Mouse (Mus musculus) intestine, embryonic 14.5 days (tissue): ENCODE measurements at regions not wholly inside any gene's neighbourhood (a gene's known extent, or its start where the extent isn't known, plus 50 kb on each side); places are given as distances from the start of the nearest gene placed in this dataset.

Experiments used
- ATAC-seq: fragments of 200-750 bp; cut with Nextera tagmentation; replicated peaks from 2 replicates; pipeline ENCODE4 v1.8.0; 2017; ENCODE audit warnings: low read depth, moderate number of reproducible peaks, moderate TSS enrichment, moderate library complexity; ENCODE audit not compliant: low FRiP score, low TSS enrichment
- DNase-seq: peaks from one replicate; pipeline ENCODE4 v3.0.0-alpha.2; 2018; ENCODE audit warnings: low spot score
- H3K27ac ChIP-seq: fragments of 300-500 bp; sonication (generic); 2 replicates; pipeline ENCODE4 v1.5.1; 2014; ENCODE audit warnings: low read depth, mild to moderate bottlenecking, control low read depth
- H3K27me3 ChIP-seq: fragments of 300-500 bp; sonication (generic); replicated peaks from 2 replicates; pipeline ENCODE4 v1.6.1; 2014; ENCODE audit warnings: low read length, control low read depth; ENCODE audit not compliant: control insufficient read depth, insufficient read depth
- H3K36me3 ChIP-seq: fragments of 300-500 bp; sonication (generic); 2 replicates; pipeline ENCODE4 v1.6.1; 2014; ENCODE audit warnings: low read length, control low read depth; ENCODE audit not compliant: control insufficient read depth, insufficient read depth
- H3K4me1 ChIP-seq: fragments of 300-500 bp; sonication (generic); replicated peaks from 2 replicates; pipeline ENCODE4 v1.6.1; 2014; ENCODE audit warnings: low read length, control low read depth, mixed read lengths; ENCODE audit not compliant: control insufficient read depth, insufficient read depth
- H3K4me2 ChIP-seq: fragments of 300-500 bp; sonication (generic); 2 replicates; pipeline ENCODE4 v1.6.1; 2014; ENCODE audit warnings: low read length
- H3K4me3 ChIP-seq: fragments of 300-500 bp; sonication (generic); 2 replicates; pipeline ENCODE4 v1.5.1; 2014; ENCODE audit warnings: low read depth, low read length, control low read depth, mixed read lengths
- H3K9ac ChIP-seq: fragments of 300-500 bp; sonication (generic); 2 replicates; pipeline ENCODE4 v1.6.1; 2014; ENCODE audit warnings: mild to moderate bottlenecking, low read length
- H3K9me3 ChIP-seq: fragments of 300-500 bp; sonication (generic); 2 replicates; pipeline ENCODE4 v1.6.1; 2016; ENCODE audit warnings: low read length, control low read depth; ENCODE audit not compliant: control insufficient read depth
- WGBS: fragments of 180-500 bp; shearing (Covaris S2); extraction: QIAGEN DNeasy Blood & Tissue Kit; methylation state at CpG from one replicate; pipeline ENCODE4 v1.1.7; 2014; 5-methylcytosine and 5-hydroxymethylcytosine counted together

DNA sequence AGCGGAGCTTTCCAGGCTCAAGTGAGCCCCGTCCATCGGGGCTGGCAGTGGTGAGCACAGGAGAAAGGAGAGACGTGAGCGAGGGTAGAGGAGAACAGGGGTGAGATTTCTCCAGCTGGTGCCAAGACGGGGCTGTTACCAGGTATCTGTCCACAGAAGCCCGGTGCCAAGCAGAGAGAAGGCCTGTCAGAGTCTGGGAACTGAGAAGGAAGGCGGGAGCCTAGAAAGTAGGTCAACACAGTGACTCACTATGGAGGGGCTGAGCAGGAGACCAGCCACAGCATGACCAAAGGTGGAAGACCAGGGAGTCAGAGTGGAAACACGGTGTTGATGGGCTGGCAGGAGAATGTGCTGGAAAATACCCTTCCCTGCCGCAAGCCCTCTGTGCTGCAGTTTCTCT is 245.0 kb downstream of the Tgfb2 start:
- Histone ChIP-seq H3K9ac (no peak overlapping the region), H3K36me3 (no peaks in the 10 kb centered on the region), H3K27me3 (no peaks in the 10 kb centered on the region), H3K27ac (no peak overlapping the region), H3K9me3 (peaks cover 4% of the 10 kb centered on the region; the same call in 1 of the 2 replicates), H3K4me2 (no peak overlapping the region), H3K4me1 (no peaks in the 10 kb centered on the region), H3K4me3 (no peak overlapping the region)
- WGBS: 83% methylated on average over 10 of the region's 10 CpGs
- DNase-seq (no peak), ATAC-seq (no peak)

DNA sequence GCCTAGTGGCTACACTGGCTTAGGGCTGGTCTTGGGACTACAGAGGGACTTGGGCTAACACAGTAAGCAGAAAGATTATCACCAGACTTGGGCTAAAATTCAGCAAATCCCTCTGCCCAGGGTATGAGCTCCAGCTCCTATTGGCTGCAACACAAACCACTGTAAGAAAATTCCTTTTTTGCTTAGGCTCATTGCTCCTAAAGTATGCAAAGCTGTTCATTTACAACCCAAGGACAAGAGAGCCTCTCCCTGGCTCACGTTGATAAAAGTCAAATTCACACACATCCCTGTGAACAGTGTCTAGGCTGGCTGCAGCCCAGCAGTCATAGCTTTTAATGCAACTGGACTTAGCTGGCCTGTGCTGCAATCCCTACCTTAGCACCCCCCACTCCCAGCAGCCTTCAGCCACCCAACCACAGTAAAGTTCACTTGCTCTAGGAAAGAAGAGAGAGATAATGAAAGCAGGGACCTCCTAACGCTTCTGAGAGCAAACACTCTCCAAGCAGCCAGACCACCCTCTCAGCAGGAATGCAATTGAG is 247.6 kb downstream of the Tgfb2 start:
- ATAC-seq: no peak
- 14% methylated on average over 2 of the region's 2 CpGs for WGBS
- Histone ChIP-seq H3K27me3 (no peaks in the 10 kb centered on the region), H3K27ac (no peak overlapping the region), H3K4me1 (no peaks in the 10 kb centered on the region), H3K9me3 (peaks cover 4% of the 10 kb centered on the region; the same call in 1 of the 2 replicates), H3K36me3 (no peaks in the 10 kb centered on the region), H3K9ac (no peak overlapping the region), H3K4me3 (no peak overlapping the region), H3K4me2 (no peak overlapping the region)
- no peak for DNase-seq

DNA sequence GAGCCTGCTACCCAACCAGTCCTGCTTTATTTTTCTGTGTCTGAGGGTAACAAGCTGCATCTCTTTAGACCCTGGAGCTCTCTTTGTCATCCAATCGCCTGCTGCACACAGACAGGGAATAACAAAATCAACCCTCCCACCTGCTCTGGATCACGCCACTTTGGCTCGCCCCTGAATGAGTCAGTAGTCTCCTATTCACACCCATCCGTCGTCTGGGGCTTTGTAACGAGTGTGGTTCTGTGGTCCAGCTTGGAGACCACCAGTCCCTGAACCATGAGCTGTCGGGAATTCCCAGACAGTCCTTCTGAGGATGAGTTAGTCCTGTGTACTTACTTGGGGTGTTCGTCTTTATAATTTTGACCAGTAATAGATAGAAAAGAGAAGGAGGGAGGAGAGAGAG is 248.7 kb downstream of the Tgfb2 start:
- H3K4me3 ChIP-seq: no peak overlapping the region
- H3K4me2 ChIP-seq: no peak overlapping the region
- H3K9ac ChIP-seq: no peak overlapping the region
- ATAC-seq: no peak
- no peaks in the 10 kb centered on the region for H3K27me3 ChIP-seq
- H3K4me1 ChIP-seq: no peaks in the 10 kb centered on the region
- no peak for DNase-seq
- WGBS: 81% methylated on average over 8 of the region's 8 CpGs
- H3K9me3 ChIP-seq: peaks cover 4% of the 10 kb centered on the region; the same call in 1 of the 2 replicates
- H3K27ac ChIP-seq: no peak overlapping the region
- H3K36me3 ChIP-seq: no peaks in the 10 kb centered on the region

DNA sequence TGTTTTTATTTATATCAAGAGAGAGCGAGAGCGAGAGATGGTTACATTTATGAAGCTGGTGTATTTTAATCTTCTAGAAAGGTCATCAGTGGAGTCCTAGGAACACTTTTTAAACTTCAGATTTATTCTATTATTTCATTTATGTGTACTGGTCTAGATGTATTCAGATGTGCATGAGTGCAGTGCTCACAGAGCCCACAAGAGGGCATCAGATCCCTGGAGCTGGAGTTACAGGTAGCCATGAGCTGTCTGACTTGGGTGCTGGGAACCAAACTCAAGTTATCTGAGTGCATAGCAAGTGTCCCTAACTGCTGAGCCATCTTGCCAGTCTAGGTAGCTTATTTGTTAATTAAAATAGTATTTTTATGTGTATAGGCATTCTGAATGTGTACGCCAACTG is 249.7 kb downstream of the Tgfb2 start:
- DNase-seq (no peak), ATAC-seq (no peak)
- 97% methylated on average over 3 of the region's 3 CpGs for WGBS
- Histone ChIP-seq H3K27me3 (no peaks in the 10 kb centered on the region), H3K4me1 (no peaks in the 10 kb centered on the region), H3K27ac (no peak overlapping the region), H3K4me3 (no peak overlapping the region), H3K4me2 (no peak overlapping the region), H3K36me3 (no peaks in the 10 kb centered on the region), H3K9ac (no peak overlapping the region), H3K9me3 (peaks cover 4% of the 10 kb centered on the region; the same call in 1 of the 2 replicates)

DNA sequence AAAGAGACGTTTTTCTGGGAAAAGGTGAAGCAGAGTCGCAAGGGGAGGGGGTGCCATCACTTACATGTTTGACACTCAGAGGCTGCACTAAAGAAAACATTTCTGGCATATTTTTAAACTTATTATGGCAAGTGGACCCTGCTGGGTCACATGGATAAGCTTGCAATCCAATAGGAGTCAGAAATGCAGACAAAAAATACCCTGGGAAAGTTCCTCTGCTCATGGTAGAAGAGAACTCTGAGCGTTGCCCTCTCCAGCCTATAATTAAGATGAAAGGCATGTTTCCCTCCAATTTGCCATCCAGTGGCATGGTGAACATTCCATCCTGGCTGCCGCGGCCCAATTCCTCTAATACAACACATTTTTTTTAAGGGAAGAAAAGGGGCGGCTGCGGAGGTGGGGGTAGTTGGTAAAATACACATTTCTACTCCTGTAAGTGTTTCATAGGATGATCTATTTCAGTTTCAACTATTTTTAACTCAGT is 250.6 kb downstream of the Tgfb2 start:
- Histone ChIP-seq H3K9ac (no peak overlapping the region), H3K36me3 (no peaks in the 10 kb centered on the region), H3K4me2 (no peak overlapping the region), H3K9me3 (peaks cover 4% of the 10 kb centered on the region; the same call in 1 of the 2 replicates), H3K4me3 (no peak overlapping the region), H3K27me3 (no peaks in the 10 kb centered on the region), H3K4me1 (no peaks in the 10 kb centered on the region), H3K27ac (no peak overlapping the region)
- 62% methylated on average over 7 of the region's 7 CpGs for WGBS
- no peak for ATAC-seq
- no peak for DNase-seq

DNA sequence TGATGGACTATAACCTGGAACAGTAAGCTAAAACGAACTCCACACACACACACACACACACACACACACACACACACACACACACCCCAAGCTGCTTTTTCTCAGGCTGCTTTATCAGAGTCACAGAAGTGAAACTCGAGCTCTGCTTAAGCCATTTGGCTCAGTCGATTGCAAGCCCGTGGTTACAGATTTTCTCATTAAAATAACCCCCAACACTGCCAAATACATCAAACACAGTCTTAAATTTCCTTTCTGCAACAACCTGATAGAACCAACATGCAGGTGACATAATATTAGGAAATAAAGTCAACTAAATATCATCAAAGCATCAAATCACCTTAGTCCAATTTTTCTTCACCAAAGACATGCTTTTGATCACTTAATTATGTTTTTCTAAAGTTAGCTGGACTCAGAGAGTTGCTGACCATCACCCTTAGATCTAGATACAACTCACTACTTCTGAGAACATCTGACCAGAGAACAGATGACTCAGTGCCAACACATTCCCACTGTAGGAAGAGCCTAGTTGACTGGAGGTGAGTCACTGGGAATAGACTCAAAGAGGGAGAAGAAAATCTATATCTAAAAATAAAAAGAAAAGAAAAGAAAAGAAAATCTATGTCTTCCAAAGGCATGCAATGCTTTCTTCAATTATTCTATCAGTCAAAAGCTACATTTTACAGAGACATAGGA is 251.2 kb downstream of the Tgfb2 start:
- H3K27ac ChIP-seq: no peak overlapping the region
- WGBS: 60% methylated on average over 4 of the region's 4 CpGs
- H3K4me2 ChIP-seq: no peak overlapping the region
- H3K4me1 ChIP-seq: no peaks in the 10 kb centered on the region; the same call in 1 of the 2 replicates
- no peaks in the 10 kb centered on the region for H3K27me3 ChIP-seq
- no peak overlapping the region for H3K9ac ChIP-seq
- H3K4me3 ChIP-seq: no peak overlapping the region
- peaks cover 4% of the 10 kb centered on the region; the same call in 1 of the 2 replicates for H3K9me3 ChIP-seq
- no peaks in the 10 kb centered on the region for H3K36me3 ChIP-seq
- DNase-seq (no peak), ATAC-seq (no peak)

DNA sequence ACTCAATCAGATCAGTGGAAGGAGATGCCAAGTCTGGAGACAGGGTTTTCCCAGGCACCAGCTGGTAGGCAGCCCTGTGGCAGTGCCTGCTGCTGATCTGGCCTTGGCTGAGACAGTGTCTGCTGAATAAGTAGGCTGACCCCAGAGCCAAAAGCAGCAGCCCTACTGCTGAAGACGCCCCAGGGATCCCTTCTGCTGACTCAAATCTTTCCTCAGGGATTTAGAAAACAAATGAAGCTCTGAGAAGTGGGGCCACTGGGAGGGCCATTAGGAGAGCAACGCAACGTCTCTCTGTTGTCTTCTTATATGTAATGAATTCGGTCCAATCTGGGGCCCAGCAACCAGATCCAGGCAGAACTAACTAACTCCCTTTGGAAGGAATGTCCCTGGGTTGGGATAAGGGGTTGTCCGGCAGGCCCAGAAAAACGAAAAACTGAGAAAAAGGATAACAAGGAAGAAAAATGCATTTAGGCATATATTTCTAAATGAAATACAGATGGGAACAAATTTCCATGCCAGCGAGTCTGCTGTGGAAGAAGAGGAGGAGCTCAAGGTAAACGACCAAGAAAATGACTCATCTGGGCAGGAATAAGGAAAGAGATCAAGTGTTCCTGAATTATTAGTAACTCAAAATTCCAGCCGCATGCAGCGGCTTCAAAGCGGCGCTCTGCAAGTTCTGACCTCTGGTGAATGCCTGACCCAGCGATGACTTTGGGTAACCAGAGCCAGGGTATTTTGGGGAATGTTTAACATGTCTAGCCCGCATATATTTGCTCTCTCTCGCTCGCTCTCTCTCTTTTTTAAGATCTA is 256.7 kb downstream of the Tgfb2 start:
- H3K9ac ChIP-seq: no peak overlapping the region
- H3K36me3 ChIP-seq: no peaks in the 10 kb centered on the region
- no peak overlapping the region for H3K4me2 ChIP-seq
- DNase-seq: no peak
- no peaks in the 10 kb centered on the region for H3K9me3 ChIP-seq
- no peaks in the 10 kb centered on the region for H3K27me3 ChIP-seq
- peaks cover 6% of the 10 kb centered on the region for H3K4me1 ChIP-seq
- H3K4me3 ChIP-seq: no peak overlapping the region
- ATAC-seq: no peak
- 36% methylated on average over 16 of the region's 16 CpGs for WGBS
- no peak overlapping the region for H3K27ac ChIP-seq

DNA sequence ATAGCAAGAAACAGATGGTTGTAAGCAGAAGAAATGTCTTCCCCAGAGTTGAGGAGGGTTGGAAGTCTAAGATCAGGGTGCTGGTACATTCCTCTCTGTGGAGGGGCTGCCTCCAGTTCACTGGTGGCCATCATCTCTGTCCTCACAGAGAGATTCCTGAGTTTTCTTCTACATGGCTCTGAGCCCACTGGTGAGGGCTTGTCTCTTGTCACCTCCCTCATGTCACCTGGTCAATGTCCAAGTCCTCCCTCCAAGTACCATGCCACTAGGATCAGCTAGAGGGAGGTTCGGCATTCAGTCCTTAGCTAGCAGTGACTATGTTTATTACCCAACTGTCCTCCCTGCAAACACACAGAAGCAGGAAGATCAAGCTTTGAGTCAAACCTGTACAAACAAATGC is 258.3 kb downstream of the Tgfb2 start:
- ATAC-seq: no peak
- Histone ChIP-seq H3K4me2 (no peak overlapping the region), H3K4me3 (no peak overlapping the region), H3K27me3 (no peaks in the 10 kb centered on the region), H3K9me3 (no peaks in the 10 kb centered on the region), H3K36me3 (no peaks in the 10 kb centered on the region), H3K9ac (no peak overlapping the region), H3K4me1 (peaks cover 6% of the 10 kb centered on the region), H3K27ac (no peak overlapping the region)
- DNase-seq: no peak
- WGBS: 47% methylated on average over 1 of the region's 1 CpGs
